Mouse (Mus musculus): ENCODE results near the gene Lgmn.

Lgmn gene

DNA sequence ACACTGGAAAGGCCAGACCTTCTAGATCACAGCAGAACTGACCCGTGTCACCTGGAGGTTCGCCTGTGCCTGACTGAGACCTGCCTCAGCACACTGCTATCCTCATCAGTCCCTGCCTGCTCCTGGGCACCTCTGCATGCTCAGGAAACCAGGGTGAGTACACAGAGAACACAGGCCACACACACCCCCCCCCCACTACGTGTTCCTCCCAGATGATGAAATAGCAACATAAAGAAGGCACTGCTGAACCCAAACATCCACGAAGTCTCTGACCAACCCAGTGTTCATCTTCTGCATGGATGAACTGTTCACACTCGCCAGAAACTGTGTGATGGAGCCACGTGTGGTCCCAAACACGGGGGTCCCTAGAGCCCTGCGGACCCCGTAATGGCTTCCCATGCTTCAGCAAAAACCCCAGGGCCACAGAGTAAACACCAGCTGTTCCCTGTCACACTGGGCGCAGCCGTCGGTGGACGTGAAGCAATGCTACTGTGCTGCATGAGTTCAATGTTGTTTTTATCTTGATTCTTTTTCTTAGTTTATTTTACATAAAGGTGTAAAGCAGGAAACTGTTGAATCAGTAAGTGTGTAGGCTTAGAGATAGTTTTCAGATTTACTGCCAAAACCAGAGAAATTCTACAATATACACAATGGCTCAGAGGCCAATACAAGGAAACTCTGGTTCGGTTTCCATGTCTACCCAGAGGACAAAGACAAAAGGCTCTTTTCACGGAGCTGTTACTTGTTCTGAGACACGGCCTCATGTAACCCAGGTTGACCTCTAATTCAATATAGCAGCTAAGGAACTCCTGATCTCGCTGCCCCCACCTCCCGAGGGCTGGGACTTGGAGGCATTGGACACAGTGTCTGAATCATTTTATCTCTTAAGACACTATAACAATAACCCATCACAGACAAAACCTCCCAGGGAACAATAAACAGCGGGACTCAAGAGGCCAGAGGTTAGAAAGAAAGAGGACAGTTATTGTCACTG is 43.3 kb downstream of the Lgmn start:
- no peak for ATAC-seq (ENCODE audit: insufficient number of reproducible peaks, low FRiP score, low TSS enrichment)

DNA sequence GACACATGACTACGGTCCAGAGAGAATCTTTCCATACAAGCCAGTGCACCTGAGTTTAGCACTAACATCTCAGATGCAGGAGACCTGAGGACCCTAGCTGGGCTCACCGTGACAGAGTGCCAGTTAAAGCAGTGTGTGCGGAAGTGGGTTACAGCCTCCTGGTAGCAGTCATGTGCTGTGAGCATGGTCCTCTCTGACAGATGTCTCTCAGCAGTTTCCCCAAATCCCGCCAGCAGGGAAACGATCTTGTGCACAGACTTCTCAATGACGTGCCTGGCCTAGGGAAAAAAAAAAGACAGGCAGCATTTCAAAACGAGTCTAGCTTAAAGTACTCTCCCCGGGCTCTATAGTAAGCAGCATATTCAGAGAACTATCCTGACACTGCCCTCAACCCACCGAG is 44.1 kb downstream of the Lgmn start:
- ATAC-seq (ENCODE audit: insufficient number of reproducible peaks, low FRiP score, low TSS enrichment): no peak

DNA sequence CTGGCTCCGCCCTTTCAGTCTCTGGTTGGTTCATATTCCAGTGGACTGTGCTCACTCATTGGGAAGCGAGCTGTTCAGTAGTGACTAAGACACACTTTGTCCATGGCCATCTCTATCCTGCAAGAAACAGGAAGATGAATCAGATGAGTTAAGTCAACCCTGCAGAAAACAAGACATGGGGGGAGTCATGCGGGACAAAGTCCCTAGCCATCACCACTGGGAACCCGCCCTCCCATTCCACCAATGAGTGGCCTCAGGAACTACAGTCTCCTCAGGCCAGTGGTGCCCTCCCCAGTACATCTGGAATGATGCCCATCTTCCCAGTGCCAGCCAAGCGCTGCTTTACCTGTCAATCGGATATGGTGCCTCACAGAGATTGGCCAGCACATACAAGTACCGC is 45.1 kb downstream of the Lgmn start:
- no peak for ATAC-seq (ENCODE audit: insufficient number of reproducible peaks, low FRiP score, low TSS enrichment)

DNA sequence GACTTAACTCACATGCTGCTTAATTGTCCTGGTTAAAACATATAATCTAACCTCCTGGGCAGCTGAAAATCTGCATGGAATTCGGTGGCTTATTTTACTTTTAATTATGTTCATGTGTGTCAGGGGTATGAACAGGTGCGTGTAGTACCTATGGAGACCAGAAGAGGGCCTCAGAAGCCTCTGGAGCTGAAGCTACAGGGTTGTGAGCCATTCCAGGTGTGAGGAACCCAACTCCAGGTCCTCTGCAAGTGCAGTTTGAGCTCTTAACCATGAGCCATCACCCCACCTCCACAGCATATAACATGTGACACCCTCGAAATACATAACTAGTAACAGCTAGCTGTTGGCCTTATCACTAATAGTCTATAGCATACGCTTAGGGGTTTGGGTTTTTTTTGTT is 47.6 kb downstream of the Lgmn start:
- no peak for ATAC-seq (ENCODE audit: insufficient number of reproducible peaks, low FRiP score, low TSS enrichment)

DNA sequence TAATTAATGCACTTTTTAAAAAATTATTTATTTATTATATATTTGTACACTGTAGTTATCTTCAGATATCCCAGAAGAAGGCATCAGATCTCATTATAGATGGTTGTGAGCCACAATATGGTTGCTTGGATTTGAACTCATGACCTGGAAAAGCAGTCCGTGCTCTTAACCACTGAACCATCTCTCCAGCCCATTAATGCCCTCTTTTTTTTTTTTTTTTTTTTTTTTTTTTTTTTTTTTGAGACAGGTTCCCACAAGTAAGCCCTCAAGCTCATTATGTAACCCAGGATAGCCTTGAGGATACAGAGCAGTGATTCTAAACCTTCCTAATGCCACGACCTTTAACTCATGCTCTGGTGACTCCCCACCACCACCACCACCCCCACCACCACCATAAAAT is 48.5 kb downstream of the Lgmn start:
- no peak for ATAC-seq (ENCODE audit: insufficient number of reproducible peaks, low FRiP score, low TSS enrichment)

DNA sequence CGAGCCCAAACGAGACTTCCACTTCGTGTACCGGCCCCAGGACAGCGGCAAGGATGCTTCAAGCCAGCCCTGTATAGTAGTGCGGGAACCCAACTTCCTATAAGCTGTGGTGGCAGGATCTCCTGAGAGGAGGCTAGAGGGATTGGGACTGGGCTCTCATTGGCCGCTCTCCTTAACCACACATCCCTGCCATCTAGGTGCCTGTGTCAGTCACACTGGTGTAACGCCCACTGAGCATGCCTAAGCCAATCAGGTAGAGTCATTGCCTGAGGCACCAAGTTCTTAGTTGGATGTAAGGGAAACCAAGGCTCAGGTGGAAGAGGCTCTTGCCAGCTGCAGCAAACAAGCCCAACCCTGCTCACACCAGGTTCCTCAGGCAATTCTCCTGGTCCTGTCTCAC is 49.6 kb downstream of the Lgmn start:
- no peak for ATAC-seq (ENCODE audit: insufficient number of reproducible peaks, low FRiP score, low TSS enrichment)

DNA sequence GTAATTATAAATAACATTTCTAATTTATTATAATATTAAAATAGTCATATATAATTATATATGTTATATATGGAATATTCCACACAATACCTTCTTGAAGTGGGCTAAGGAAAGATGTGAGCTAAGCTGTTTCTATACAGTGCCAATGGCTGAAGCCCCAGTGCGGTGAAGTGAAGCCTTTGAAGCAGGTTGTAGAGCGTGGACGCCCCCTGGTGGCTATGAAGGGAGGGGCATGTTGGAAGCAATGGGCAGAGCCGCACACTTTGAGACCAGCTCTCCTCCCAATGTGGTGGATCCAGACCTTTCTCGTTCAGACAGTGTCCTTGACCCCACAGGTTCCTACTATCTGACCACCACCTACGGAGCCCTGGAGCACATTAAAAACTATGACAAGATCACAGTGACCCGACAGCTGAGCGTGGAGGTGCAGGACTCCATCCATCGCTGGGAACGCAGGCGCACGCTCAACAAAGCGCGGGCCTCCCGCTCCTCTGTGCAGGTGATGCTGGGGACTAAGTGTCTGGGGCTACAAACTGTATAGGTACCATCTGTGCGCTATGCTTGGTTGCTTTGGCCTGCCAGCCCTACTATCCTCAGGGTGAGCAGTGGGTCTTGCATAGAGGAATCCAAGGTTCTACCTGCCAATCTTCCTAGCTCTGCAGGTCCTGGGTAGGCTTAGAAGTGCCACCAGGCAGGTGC is 52.2 kb downstream of the Lgmn start:
- peak; percentile 69 for ATAC-seq (ENCODE audit: insufficient number of reproducible peaks, low FRiP score, low TSS enrichment)

DNA sequence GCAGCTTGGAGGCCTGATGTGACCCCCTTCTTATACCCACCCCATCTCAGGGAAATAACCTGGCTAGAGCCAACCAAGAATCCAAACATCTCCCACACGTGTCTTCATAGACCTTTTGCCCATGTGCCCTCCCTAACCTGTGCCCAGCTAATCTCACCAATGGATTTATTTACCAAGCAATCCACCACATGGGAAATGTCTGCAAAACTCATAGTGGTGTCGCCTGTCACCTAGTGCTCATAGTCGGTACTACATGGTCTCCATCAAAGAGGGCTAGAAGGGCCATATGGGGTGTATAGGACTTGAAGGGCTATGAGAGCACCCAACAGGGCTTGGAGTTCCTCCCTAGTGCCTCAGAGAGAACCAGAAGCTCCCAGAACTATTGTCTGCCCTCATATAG is 54.8 kb downstream of the Lgmn start:
- no peak for ATAC-seq (ENCODE audit: insufficient number of reproducible peaks, low FRiP score, low TSS enrichment)

DNA sequence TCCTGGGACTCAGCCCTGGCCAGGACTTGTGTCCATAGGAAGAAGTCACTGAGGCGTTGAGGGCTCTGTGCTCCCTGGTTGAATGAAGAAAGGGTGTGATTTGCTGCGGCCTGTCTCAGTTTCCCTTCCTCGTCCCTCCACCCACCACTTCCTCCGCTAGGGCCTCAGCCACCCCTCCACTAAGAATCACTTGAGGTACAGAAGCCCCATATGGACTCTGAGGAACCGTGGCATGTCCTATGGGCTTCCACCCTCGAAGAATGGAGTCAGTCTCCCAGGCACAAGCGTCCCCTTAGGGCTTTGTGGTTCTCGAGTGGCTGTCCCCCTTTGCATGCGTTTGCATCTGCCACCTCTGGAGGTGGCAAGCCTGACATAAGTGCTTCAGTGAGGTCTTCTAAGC is 56.3 kb downstream of the Lgmn start:
- ATAC-seq (ENCODE audit: insufficient number of reproducible peaks, low FRiP score, low TSS enrichment): no peak

DNA sequence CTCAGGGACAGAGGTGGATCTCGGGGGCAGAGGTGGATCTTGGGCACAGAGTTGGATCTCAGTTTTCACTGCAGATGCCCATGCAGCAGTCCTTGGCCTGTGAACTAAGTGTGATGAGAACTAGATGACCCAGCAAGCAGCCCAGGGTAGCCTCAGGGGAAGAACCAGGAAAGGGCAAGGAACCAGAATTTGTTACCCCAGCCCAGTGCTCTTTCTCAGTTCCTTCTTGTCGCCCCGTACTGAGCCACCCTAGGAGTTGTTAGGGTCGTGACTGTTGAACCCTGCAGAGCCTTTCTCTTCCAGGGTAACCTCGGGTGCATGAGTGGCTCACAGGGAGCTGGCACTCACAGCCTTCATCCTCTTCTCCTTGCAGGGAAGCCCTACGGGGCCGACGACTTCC is 57.4 kb downstream of the Lgmn start:
- no peak for ATAC-seq (ENCODE audit: insufficient number of reproducible peaks, low FRiP score, low TSS enrichment)

DNA sequence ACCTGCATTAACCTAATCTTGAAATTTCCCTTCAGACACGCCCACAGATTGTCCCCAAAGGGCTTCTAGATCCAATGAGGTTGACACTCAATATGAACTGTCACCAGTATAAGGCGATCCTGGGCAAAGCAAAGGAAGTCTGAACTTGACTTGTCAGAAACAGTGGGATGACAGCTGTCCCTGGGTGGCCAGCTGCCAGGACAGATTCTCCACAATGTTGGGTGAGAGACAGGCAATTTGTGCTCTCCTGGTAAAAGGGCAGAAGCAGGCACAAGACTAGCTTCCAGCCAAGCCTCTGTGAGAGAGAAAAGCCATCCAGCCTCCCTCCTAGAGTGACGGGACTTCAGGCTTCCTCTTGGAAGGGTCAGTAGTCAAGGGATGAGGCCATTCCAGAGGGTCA is 67.3 kb downstream of the Lgmn start:
- ATAC-seq (ENCODE audit: insufficient number of reproducible peaks, low FRiP score, low TSS enrichment): no peak

DNA sequence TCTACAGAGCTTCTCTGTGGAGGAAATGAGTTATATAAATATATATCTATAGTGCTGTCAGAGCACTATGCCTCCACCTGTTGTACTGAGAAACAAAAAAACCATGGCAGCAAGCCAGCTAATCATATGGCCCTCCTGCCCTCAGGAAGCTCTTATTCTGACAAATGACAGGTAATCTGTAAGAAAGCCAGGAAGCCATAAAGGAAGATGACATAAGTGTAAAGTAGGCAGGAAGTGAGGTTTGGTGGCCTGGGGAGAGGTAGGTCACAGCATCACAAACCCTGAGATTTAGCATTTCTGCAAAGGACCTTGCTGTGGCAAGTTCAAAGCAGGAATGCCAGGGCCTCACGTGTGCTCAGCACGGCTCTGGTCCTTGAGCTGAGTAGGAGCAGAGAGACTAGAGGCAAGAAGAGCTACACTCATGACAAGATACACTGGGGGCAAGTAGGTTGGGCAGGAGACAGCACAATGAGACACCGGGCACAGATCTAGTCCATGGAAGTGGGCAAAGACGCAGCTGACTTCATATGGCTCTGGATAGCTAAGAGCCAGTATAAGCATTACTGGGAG is 68.6 kb downstream of the Lgmn start:
- ATAC-seq (ENCODE audit: insufficient number of reproducible peaks, low FRiP score, low TSS enrichment): no peak

DNA sequence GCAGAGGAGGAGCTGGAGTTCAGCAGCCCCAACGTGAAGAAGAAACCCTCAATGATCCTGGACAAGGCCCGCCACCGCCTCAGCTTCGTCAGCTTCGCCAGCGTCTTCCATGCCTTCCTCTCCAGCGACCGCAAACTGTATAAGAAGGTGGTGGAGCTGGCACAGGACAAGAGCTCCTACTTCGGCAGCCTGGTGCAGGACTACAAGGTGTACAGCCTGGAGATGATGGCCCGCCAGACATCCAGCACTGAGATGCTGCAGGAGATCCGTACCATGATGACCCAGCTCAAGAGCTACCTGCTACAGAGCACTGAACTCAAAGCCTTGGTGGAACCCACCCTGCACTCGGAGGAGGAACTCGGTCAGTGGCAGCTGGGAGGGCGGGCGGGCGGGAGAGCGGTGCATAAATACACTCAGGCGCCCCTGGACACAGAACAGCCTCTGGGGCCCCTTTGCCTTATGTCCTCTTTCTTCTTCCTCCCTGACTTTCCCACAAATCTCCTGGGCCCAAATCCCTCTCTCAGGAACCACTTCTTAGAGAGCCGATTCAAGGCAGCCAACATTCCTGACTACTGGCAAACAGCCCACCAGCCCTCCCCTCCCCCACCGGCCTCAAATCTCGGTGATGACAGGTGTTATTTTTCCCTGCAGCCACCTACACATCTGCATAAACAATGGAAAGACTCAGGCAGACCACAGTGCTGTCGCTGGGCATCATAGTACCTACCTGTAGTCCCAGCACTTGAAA is 70.0 kb downstream of the Lgmn start:
- no peak for ATAC-seq (ENCODE audit: insufficient number of reproducible peaks, low FRiP score, low TSS enrichment)

DNA sequence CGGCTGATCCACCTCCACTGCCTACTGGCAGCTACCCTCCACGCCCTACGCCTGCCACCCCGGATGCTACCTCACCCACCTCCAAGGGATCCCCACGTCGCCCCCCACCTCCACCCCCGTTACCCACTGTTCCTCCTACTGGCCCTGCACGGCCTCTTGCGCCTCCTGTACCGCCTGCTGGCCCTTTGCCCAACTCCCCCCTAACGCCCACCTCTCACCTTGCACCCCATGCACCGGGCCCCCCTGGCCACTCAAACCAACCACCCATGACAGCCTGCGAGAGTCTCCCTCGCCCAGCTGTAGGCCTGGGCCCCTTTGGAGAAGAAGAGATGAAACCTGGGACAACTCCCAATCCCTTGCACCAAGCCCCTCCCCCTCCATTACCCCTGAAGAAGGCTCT is 71.1 kb downstream of the Lgmn start:
- no peak for ATAC-seq (ENCODE audit: insufficient number of reproducible peaks, low FRiP score, low TSS enrichment)

DNA sequence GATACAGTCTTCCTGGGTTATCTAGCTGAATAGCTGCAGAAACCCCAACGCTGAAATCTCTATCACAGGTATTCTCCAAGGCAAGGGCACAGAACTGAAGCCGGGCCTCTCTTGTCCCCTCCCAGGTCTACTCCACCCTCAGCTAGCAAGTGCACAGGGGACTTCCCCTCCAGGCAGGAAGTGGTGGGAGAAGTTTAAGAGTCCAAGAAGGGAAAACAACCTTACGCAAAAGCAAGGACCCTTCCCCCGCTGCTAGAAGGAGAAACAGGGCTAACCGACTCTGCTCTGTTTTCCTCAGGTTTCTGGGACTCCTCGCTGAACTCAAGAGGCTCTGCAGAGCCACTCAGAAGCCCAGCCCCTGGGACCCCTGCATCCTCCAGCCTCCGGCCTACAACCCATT is 71.5 kb downstream of the Lgmn start:
- no peak for ATAC-seq (ENCODE audit: insufficient number of reproducible peaks, low FRiP score, low TSS enrichment)

DNA sequence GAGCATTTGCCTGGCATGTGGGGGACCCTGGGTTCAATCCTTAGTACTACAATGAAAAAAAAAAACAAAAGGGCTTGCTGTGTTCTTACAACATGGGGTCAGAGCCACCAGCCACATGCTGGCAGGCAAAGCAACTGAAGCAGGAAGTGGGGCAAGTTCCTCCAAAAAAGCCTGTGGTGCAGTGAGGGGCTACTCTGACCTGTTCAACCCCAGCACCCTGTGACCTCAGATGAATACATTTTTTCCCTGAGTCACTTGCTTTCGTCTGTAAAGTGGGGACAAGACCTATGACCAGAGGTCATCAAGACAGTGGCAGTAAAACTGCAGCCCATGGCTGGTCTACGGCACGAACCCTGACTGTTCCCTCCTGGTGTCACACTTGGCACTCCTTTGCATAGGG is 72.5 kb downstream of the Lgmn start:
- no peak for ATAC-seq (ENCODE audit: insufficient number of reproducible peaks, low FRiP score, low TSS enrichment)

DNA sequence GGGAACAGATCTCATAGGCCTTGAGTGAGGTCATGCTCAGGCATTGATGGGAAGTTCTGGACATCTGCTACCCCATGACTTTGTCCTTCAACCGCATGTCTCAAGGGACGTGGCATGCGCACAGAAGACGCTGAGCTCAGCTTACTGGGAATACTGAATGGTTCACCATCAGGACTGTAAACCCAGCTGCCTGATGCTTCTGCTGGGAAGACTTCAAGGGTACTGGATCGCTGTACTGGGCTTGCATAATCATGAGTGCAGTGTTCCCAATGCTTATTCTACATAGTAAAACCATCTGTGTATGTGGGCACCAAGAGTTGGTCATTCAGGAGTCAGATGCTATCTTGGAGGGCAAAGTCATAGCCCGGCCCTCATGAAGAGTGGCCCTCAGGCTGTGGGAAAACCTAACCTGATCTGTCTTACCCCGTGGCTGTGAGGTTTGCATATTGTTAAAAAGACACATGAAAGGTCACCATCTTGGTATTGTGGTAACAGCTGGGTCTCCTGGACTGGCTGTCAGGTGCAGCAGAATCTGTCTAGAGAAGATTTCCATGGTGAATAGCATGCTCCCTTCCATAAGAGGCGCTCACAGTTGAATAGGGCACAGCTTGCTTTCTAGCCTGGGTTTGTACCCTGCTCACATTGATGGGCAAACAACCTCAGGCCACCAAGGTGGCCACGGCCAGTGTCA is 73.3 kb downstream of the Lgmn start:
- no peak for ATAC-seq (ENCODE audit: insufficient number of reproducible peaks, low FRiP score, low TSS enrichment)

DNA sequence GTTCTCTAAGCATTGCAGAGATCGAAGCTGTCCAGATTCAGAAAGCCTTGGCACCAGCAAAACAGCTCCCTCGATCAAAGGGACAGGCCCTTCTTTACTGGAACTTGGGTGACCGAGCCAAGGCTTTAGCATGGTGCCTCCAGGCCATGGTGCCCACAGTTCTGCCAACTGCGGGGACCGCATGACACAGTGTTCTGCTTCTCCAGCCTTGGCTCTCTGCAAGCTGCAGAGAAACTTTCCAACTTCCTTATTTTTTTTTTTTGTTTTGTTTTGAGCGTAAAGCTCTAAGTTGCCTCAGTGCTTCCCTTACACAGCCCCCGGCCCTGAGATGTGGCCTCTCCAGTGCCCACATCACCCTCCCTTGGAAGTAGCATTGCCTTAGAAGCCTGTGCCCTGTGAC is 74.6 kb downstream of the Lgmn start:
- no peak for ATAC-seq (ENCODE audit: insufficient number of reproducible peaks, low FRiP score, low TSS enrichment)

DNA sequence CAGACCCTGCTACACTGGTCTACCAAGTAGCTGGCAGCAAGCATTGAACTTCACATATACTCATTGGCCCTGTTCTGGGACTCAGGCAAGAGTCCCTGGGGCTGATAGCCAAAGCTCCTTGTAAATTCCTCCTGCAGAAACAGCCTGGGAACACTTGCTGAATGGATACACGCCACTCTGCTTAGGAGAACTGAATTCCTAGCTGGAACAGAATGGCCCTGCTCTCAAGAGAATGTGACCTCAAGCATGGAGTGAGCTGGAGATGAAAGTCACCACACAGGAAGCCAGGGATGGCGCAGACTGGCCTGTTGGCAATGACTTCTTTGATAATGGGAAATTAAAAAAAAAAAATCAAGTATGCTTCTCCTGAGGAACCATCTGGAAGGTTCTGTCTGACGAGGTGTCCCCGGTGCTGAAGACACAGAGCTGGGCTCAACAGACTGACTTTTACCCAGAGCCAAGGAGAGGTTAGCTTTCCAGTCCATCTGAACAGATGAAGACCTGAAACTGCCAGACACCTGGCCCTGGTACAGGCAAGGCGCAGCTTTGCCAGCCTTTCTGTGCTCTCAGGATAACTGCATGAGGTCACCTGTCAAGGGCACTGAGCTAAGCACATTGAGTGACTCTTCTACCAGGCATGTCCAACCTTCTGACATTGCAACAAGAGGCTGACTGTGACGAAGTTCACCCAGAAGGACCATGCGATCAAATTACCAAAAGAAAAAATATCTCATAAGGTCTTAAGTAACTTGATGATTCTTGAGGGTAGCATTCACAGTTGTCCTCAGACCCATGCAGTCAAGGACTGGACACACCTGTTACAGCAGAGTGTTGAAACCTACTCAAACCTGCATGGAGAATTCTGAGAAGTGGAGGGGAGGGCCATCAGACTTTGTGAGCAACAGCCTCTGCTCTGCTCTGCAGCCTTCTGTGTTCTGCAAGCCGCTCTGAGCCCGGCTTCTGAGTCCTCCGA is 78.1 kb downstream of the Lgmn start:
- ATAC-seq (ENCODE audit: insufficient number of reproducible peaks, low FRiP score, low TSS enrichment): peak; percentile 26; the same call in 1 of the 2 replicates

All from cerebellum, adult (tissue).